Mouse (Mus musculus) midbrain, embryonic 16.5 days (tissue): ENCODE measurements at regions not wholly inside any gene's neighbourhood (a gene's known extent, or its start where the extent isn't known, plus 50 kb on each side); places are given as distances from the start of the nearest gene placed in this dataset.

Experiments
- ATAC-seq: fragments of 200-750 bp; cut with Nextera tagmentation; 2 replicates; pipeline ENCODE4 v1.8.0; 2017; ENCODE audit warnings: moderate TSS enrichment
- H3K27ac ChIP-seq: fragments of 300-500 bp; sonication (generic); 2 replicates; pipeline ENCODE4 v1.5.1; 2014; ENCODE audit warnings: mild to moderate bottlenecking, low read length, mixed read lengths
- H3K27me3 ChIP-seq: fragments of 300-500 bp; sonication (generic); 2 replicates; pipeline ENCODE4 v1.6.1; 2014; ENCODE audit warnings: low read depth, low read length, mixed read lengths; ENCODE audit not compliant: control insufficient read depth, insufficient read depth
- H3K36me3 ChIP-seq: fragments of 300-500 bp; sonication (generic); 2 replicates; pipeline ENCODE4 v1.6.1; 2014; ENCODE audit warnings: mild to moderate bottlenecking, low read length, moderate library complexity, mixed read lengths; ENCODE audit not compliant: control insufficient read depth, insufficient read depth
- H3K4me1 ChIP-seq: fragments of 300-500 bp; sonication (generic); 2 replicates; pipeline ENCODE4 v1.6.1; 2014; ENCODE audit warnings: mild to moderate bottlenecking, low read length, mixed read lengths; ENCODE audit not compliant: control insufficient read depth, insufficient read depth
- H3K4me2 ChIP-seq: fragments of 300-500 bp; sonication (generic); 2 replicates; pipeline ENCODE4 v1.6.1; 2014; ENCODE audit warnings: mild to moderate bottlenecking, low read length, mixed read lengths
- H3K4me3 ChIP-seq: fragments of 300-500 bp; sonication (generic); 2 replicates; pipeline ENCODE4 v1.5.1; 2014; ENCODE audit warnings: low read depth, mild to moderate bottlenecking, low read length, moderate library complexity, mixed read lengths
- H3K9ac ChIP-seq: fragments of 300-500 bp; sonication (generic); 2 replicates; pipeline ENCODE4 v1.6.1; 2014; ENCODE audit warnings: low read depth, low read length, mixed read lengths
- H3K9me3 ChIP-seq: fragments of 300-500 bp; sonication (generic); replicated peaks from 2 replicates; pipeline ENCODE4 v1.6.1; 2014; ENCODE audit warnings: mild to moderate bottlenecking, low read length, mixed read lengths; ENCODE audit not compliant: control insufficient read depth, poor library complexity, severe bottlenecking
- WGBS: fragments of 180-500 bp; shearing (Covaris S2); extraction: QIAGEN DNeasy Blood & Tissue Kit; methylation state at CpG from one replicate; pipeline ENCODE4 v1.1.7; 2014; 5-methylcytosine and 5-hydroxymethylcytosine counted together

DNA sequence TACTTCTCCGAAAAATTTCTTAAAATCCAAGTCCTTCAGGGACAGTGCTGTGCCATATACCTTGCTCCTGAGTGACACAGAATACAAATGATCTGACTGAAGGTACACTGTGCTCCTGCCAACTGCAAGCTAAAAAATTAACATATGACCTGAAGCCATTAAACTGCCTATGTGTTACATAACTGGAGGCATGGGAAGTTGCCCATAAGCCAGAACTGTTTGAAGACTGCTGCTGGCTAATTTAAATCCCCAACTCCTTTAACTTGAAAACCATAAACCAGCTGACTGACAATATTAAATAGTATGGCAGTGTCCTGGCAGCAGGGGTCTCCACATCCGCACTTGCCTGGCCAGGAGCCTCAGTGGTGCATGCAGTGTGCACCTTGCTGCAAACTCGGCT is 68.9 kb upstream of the Ak4 start:
- no peak for ATAC-seq
- H3K9me3 ChIP-seq, result no peaks in the 10 kb centered on the region
- H3K27me3 ChIP-seq, result no peaks in the 10 kb centered on the region
- no peak overlapping the region for H3K27ac ChIP-seq
- no peak overlapping the region for H3K4me3 ChIP-seq
- 89% methylated on average over 3 of the region's 3 CpGs for WGBS
- H3K36me3 ChIP-seq, result peaks cover 7% of the 10 kb centered on the region
- no peak overlapping the region for H3K4me2 ChIP-seq
- peaks cover 25% of the 10 kb centered on the region for H3K4me1 ChIP-seq
- H3K9ac ChIP-seq, result no peak overlapping the region

DNA sequence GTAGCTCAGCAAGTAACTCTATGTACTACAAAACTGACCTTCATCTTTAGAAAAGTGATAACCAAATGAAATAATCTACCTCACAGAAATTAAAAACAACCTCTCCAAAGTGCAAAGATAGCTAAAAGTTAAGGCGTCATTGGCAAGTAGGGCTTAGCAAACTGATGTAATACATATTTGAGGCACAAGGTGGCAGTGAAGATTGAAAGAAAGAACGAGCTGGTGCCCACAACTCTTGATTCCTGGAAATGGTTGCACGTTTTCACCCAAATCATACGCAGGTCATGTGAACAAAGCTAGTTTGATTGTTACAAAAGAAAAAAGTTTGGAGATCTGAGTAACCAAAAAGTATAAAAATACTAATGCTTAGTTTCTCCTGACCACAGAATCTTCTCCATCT is 69.7 kb upstream of the Ak4 start:
- Histone ChIP-seq H3K4me2 (no peak overlapping the region), H3K27me3 (no peaks in the 10 kb centered on the region), H3K4me3 (no peak overlapping the region), H3K27ac (no peak overlapping the region), H3K9ac (no peak overlapping the region), H3K36me3 (peaks cover 8% of the 10 kb centered on the region), H3K4me1 (peaks cover 22% of the 10 kb centered on the region), H3K9me3 (no peaks in the 10 kb centered on the region)
- ATAC-seq, result no peak
- WGBS, result 17% methylated on average over 4 of the region's 4 CpGs

DNA sequence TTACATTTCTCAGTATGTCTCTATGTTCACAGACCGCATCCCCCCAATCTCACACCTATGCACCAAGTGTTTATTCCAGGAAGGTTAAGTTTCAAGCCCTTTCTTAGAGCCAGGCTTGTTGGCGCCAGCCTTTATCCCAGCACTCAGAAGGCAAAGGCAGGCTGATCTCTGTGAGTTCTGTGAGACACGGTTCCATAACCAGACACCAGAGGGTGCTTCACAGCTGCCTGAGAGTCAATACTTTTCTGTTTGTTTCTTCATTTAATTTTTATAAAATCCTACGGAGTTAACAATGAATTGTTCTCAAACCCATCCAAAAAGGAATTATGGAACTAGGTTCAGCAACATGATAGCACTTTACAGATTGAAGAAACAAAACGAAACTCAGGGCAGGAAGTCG is 71.8 kb upstream of the Ak4 start:
- Histone ChIP-seq H3K36me3 (peaks cover 16% of the 10 kb centered on the region), H3K4me1 (peaks cover 3% of the 10 kb centered on the region), H3K4me3 (no peak overlapping the region), H3K27ac (no peak overlapping the region), H3K9ac (no peak overlapping the region), H3K27me3 (no peaks in the 10 kb centered on the region), H3K4me2 (no peak overlapping the region), H3K9me3 (no peaks in the 10 kb centered on the region)
- ATAC-seq, result no peak
- 83% methylated on average over 6 of the region's 6 CpGs for WGBS

DNA sequence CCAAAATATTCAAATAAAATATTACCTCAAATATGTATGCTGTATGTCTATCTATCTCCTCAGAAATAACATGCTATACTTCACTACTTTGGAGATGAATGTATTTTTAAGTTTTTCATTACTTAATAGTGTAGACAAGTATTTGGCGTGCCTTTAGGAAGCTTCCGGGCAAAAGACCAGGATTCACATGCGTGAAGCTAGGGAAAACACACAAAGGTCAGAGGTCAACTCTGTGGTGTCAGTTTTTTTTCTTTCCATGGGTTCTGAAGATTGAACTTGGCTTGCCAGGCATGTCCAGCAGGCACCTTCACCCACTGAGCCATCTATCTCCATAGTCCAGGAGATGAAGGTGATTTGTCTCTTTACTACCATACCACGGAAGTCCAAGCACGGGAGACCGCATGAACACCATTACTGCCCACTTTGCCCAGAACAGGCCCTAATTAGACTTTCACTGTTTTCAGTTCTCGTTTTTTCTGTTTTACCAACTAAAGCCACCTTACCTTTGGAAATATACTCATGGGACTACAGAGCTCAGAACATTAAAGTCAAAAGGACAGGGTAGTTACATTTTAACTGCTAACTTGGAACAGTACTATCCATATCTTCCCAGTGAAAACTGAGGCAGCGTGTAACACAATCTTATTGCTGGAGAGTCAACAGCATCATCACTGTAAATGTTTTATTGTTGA is 76.9 kb upstream of the Ak4 start:
- H3K27ac ChIP-seq, result no peak overlapping the region
- no peak overlapping the region for H3K4me2 ChIP-seq
- no peaks in the 10 kb centered on the region for H3K27me3 ChIP-seq
- ATAC-seq, result no peak
- peaks cover 16% of the 10 kb centered on the region for H3K36me3 ChIP-seq
- H3K9ac ChIP-seq, result no peak overlapping the region
- no peak overlapping the region for H3K4me3 ChIP-seq
- H3K9me3 ChIP-seq, result no peaks in the 10 kb centered on the region
- 96% methylated on average over 8 of the region's 8 CpGs for WGBS
- H3K4me1 ChIP-seq, result no peaks in the 10 kb centered on the region

DNA sequence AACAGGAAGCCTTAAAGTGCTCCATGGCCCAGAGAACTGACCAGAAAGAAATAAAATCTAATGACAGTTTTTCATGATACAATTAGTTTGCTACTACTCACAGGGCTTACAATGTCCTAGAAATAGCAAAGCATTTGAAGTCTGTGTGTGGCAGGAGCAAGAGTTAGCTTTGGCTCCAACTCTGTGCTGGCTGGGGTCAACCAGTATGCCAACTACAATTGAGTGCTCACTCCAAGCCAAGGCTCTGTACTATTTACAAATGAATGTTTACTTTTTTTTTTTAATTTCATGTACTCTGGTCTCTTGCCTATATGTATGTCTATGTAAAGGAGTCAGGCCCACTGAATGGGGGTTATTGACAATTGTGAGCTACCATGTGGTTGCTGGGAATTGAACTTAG is 75.7 kb upstream of the Jak1 start:
- no peak for ATAC-seq
- H3K4me3 ChIP-seq, result no peak overlapping the region
- peaks cover 12% of the 10 kb centered on the region for H3K36me3 ChIP-seq
- no peak overlapping the region for H3K4me2 ChIP-seq
- no peaks in the 10 kb centered on the region for H3K9me3 ChIP-seq
- no peak overlapping the region for H3K9ac ChIP-seq
- H3K27me3 ChIP-seq, result no peaks in the 10 kb centered on the region
- no peaks in the 10 kb centered on the region for H3K4me1 ChIP-seq
- H3K27ac ChIP-seq, result no peak overlapping the region

DNA sequence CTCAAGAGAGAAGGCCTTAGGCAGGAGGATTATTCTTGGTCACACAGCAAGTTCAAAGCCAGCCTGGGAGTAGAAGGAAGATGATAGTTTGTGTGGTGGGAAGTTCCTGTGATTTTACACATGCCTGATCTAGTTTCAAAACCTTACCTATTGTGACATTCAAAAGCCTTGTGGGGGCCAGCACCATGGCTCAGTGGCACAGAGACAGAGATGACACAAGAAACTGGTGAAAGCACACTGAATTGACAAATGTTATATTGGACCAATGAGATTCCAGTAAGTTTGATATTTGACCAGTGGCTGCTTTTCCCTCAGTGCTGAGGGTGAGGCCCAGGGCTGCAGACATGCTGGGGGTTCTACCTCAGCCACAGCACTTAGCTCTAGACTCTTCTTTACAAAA is 73.1 kb upstream of the Jak1 start:
- Histone ChIP-seq H3K27ac (no peak overlapping the region), H3K4me1 (no peaks in the 10 kb centered on the region), H3K27me3 (no peaks in the 10 kb centered on the region), H3K36me3 (no peaks in the 10 kb centered on the region), H3K9ac (no peak overlapping the region), H3K9me3 (no peaks in the 10 kb centered on the region), H3K4me2 (no peak overlapping the region), H3K4me3 (no peak overlapping the region)
- ATAC-seq, result no peak

DNA sequence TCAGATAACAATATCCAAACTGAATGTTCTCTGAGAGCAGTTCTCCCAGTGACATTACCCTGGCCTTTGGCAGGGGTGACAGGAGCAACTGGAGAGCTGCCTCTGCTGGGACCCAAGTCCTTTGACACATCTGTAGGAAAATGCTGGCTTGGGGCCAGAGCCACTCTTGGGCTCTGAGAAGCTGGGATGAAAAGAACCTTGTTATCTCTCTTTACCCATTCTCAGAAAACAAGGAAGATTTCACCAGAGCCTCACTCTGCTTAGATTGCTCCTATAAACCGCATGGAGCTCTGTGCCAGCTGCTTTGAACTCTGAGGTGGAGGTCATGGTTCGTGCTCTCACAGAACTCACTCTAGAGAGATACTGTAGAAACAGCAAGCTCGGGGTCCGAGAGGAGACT is 71.7 kb upstream of the Jak1 start:
- no peak overlapping the region for H3K4me2 ChIP-seq
- H3K4me3 ChIP-seq, result no peak overlapping the region
- no peak overlapping the region for H3K9ac ChIP-seq
- H3K9me3 ChIP-seq, result no peaks in the 10 kb centered on the region
- H3K27me3 ChIP-seq, result no peaks in the 10 kb centered on the region
- no peaks in the 10 kb centered on the region for H3K36me3 ChIP-seq
- no peak for ATAC-seq
- 69% methylated on average over 4 of the region's 4 CpGs for WGBS
- H3K4me1 ChIP-seq, result no peaks in the 10 kb centered on the region
- no peak overlapping the region for H3K27ac ChIP-seq

DNA sequence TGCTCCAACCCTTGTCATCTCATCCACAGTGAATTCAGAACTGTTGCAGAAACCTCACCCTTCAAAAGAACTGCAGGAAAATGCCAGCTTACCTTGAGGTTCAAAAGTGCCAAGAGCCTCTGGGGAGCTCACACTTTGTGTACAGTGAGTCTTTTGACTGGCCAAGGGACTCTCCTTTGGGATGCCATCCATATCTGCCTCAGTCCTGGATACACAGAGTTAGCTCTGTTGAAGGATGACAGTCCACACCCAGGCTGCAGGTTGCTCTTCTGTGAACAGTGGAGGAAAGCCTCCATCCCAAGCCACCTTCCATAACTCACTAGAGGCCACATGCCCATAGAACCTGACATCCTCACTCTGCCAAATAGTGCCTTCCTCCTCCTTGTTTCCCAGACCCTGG is 71.3 kb upstream of the Jak1 start:
- no peak for ATAC-seq
- no peaks in the 10 kb centered on the region for H3K4me1 ChIP-seq
- no peak overlapping the region for H3K4me2 ChIP-seq
- H3K27ac ChIP-seq, result no peak overlapping the region
- H3K9me3 ChIP-seq, result no peaks in the 10 kb centered on the region
- no peaks in the 10 kb centered on the region for H3K27me3 ChIP-seq
- no peak overlapping the region for H3K9ac ChIP-seq
- H3K36me3 ChIP-seq, result no peaks in the 10 kb centered on the region
- no peak overlapping the region for H3K4me3 ChIP-seq

DNA sequence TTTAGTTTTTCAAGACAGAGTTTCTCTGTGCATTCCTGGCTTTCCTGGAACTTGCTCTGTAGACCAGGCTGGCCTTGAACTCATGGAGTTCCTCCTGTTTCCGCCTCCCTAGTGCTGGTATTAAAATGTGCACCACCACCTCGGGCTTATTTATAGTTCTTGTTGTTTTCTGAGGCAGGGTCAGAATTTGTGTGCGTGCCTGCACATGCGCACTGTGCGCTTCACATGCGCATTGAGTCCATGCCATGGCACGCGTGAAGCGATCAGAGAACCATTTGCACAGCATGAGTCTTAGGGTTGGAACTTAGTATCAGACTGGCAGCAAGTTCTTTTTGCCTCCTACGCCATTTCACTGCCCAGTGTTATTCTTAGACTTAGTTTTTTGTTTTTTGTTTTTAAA is 68.8 kb upstream of the Jak1 start:
- H3K9me3 ChIP-seq, result no peaks in the 10 kb centered on the region
- H3K4me2 ChIP-seq, result no peak overlapping the region
- 96% methylated on average over 10 of the region's 10 CpGs for WGBS
- no peak overlapping the region for H3K9ac ChIP-seq
- H3K4me3 ChIP-seq, result no peak overlapping the region
- ATAC-seq, result no peak
- no peaks in the 10 kb centered on the region for H3K36me3 ChIP-seq
- H3K4me1 ChIP-seq, result no peaks in the 10 kb centered on the region
- no peak overlapping the region for H3K27ac ChIP-seq
- no peaks in the 10 kb centered on the region for H3K27me3 ChIP-seq

DNA sequence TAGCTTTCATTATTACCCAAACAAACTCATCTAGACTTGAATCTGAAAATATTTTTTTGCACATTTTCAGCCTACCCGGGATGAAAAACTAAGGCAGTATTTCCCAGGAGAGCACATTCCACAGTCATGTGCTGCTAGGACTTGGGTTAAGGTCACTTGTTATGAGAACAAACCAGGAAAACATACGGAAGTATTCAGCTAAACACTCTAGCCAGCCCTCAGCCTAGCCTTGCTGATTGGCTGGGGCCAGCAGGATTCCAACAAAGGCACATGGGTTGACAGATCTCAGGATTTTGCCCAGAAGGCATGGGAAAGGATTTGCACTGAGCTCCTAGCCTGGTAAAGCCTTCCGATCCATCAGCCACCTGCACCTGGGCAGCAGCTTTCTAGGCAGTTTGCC is 68.0 kb upstream of the Jak1 start:
- Histone ChIP-seq H3K9me3 (no peaks in the 10 kb centered on the region), H3K27me3 (no peaks in the 10 kb centered on the region), H3K4me1 (no peaks in the 10 kb centered on the region), H3K9ac (no peak overlapping the region), H3K27ac (no peak overlapping the region), H3K36me3 (no peaks in the 10 kb centered on the region), H3K4me3 (no peak overlapping the region), H3K4me2 (no peak overlapping the region)
- 80% methylated on average over 3 of the region's 3 CpGs for WGBS
- ATAC-seq, result no peak
